Mouse (Mus musculus): ENCODE results near the gene Snrpc. TPM values are rescaled to one million over a fixed set of nuclear protein-coding genes. Genes with fewer than 3 reads are reported as not detected.

Gene Snrpc
- polyA plus RNA-seq, 1 experiment from 2014 or later: 186 TPM

DNA sequence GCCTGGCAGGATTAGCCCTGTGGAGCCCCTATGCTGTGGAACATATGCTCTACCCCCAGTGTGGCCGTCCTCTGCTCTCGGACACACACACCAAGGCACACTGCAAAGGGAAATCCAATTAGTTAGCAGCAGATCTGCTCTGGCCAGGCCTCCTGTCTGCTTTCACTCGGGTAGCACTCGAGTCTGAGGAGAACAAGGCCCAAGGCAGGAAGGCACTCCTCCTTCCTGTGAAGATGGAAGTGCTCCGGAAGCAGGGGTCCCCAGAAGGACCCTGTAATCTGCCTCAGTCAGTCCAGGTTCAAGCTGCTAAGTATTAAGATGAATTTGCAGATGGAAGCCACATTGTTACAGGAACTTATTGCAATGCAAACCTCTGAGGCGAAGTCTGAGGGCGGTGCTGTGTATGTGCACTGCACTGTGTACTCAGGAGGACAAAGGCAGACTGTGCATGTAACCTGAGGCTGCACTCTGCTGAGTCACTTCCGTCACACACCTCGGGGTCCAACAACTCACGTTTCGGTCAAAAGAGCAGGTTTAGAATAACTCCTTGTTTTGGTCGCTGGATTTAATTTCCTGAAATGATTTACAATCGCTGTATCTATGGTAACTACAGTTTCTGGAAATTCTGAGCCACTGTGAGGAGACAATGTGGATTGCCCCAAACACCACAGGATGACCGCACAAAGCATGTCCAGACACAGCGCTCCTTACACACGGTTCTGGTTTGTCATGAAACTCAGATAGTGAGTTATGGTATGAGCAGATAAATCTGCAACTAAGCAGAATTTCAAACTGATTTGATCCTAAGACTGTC lies 38.0 kb upstream of the Snrpc start:
- H3K9me3 ChIP-seq (replicated peaks; ENCODE audit: control insufficient read depth, low read length): no peaks in the 10 kb centered on the region
- 44% methylated on average over 16 of the region's 16 CpGs for WGBS
- ATAC-seq (replicated peaks; ENCODE audit: extremely low read depth, insufficient read depth, low FRiP score): peak; percentile 29; the same call in 1 of the 2 replicates
- H3K9ac ChIP-seq (ENCODE audit: low read length): peak overlapping the region; percentile 42
- no peaks in the 10 kb centered on the region for H3K27me3 ChIP-seq (ENCODE audit: control insufficient read depth, insufficient read depth, low read length)
- peaks cover 38% of the 10 kb centered on the region for H3K4me1 ChIP-seq (ENCODE audit: control insufficient read depth, insufficient read depth, low read length)
- H3K36me3 ChIP-seq (ENCODE audit: control insufficient read depth, insufficient read depth): no peaks in the 10 kb centered on the region
- peak overlapping the region; percentile 83 for H3K27ac ChIP-seq (ENCODE audit: low read length)
- H3K4me3 ChIP-seq (ENCODE audit: low read length): no peak overlapping the region
- peak overlapping the region; percentile 23; the same call in 1 of the 2 replicates for H3K4me2 ChIP-seq (ENCODE audit: low read depth, low read length)

DNA sequence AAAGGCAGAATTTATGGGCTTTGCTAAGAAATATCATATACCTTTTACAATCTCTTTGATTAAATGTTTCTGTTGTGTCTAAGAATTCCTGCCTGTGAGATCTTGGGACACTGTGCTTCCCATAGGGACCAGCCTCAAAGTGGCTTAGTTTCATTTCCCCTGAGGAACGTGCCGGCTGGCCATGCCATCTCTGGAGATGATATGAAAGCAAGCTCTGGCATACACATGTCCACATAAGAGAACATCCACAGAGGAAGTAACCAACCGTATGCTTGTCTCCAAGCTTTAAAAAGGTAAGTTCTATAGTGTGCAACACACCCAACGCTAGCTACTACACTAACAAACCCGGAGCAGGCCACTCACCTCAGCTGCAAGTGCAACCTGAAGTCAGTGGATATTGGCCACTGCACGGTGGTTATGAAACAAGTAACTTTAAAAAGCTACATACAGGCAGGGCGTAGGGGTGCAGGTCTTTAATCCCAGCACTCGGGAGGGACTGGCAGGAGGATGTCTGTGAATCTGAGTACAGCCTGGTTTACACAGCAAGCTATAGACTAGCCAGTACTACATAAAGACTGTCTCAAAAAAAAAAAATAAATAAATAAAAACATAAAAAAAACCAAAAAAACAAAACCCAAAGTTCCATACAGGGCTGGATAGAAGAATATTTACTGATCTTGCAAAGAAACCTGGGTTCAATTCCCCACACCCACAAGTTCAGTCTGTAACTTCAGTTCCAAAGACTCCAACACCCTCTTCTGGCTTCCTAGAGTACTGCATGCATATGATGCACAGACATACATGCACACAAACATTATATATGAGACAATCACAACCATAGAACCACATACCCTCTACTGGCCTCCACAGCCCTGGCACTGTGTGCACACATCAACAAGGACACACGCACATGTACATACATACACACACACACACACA lies 37.0 kb upstream of the Snrpc start:
- H3K36me3 ChIP-seq (ENCODE audit: control insufficient read depth, insufficient read depth): no peaks in the 10 kb centered on the region
- no peak overlapping the region for H3K27ac ChIP-seq (ENCODE audit: low read length)
- no peak overlapping the region for H3K9ac ChIP-seq (ENCODE audit: low read length)
- no peak overlapping the region for H3K4me3 ChIP-seq (ENCODE audit: low read length)
- no peaks in the 10 kb centered on the region for H3K27me3 ChIP-seq (ENCODE audit: control insufficient read depth, insufficient read depth, low read length)
- no peak for ATAC-seq (replicated peaks; ENCODE audit: extremely low read depth, insufficient read depth, low FRiP score)
- WGBS: 76% methylated on average over 9 of the region's 9 CpGs
- H3K4me2 ChIP-seq (ENCODE audit: low read depth, low read length): no peak overlapping the region
- H3K4me1 ChIP-seq (ENCODE audit: control insufficient read depth, insufficient read depth, low read length): peaks cover 46% of the 10 kb centered on the region
- H3K9me3 ChIP-seq (replicated peaks; ENCODE audit: control insufficient read depth, low read length): no peaks in the 10 kb centered on the region

DNA sequence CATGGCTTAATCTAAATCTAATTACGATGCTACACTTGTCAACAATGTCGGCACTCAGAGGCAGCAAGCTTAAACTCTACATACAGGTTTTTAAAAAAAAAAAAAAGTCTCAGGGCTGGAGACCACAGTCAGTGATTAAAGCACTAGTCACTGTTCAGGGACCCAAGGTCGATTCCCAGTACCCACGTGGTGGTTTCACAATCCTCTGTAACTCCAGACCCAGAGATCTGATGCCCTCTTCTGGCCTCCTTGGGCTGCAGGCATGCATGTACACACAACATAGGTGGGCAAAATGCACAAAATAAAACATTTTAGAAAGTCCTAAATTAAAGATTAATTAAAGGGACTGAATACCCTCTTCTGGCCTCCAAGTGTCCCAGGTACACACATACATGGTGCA lies 34.2 kb upstream of the Snrpc start:
- H3K27me3 ChIP-seq (ENCODE audit: control insufficient read depth, insufficient read depth, low read length): no peaks in the 10 kb centered on the region
- 78% methylated on average over 4 of the region's 4 CpGs for WGBS
- H3K9me3 ChIP-seq (replicated peaks; ENCODE audit: control insufficient read depth, low read length): no peaks in the 10 kb centered on the region
- no peak overlapping the region for H3K27ac ChIP-seq (ENCODE audit: low read length)
- no peak overlapping the region for H3K9ac ChIP-seq (ENCODE audit: low read length)
- ATAC-seq (replicated peaks; ENCODE audit: extremely low read depth, insufficient read depth, low FRiP score): no peak
- no peak overlapping the region for H3K4me2 ChIP-seq (ENCODE audit: low read depth, low read length)
- no peaks in the 10 kb centered on the region for H3K36me3 ChIP-seq (ENCODE audit: control insufficient read depth, insufficient read depth)
- peaks cover 34% of the 10 kb centered on the region for H3K4me1 ChIP-seq (ENCODE audit: control insufficient read depth, insufficient read depth, low read length)
- H3K4me3 ChIP-seq (ENCODE audit: low read length): no peak overlapping the region

DNA sequence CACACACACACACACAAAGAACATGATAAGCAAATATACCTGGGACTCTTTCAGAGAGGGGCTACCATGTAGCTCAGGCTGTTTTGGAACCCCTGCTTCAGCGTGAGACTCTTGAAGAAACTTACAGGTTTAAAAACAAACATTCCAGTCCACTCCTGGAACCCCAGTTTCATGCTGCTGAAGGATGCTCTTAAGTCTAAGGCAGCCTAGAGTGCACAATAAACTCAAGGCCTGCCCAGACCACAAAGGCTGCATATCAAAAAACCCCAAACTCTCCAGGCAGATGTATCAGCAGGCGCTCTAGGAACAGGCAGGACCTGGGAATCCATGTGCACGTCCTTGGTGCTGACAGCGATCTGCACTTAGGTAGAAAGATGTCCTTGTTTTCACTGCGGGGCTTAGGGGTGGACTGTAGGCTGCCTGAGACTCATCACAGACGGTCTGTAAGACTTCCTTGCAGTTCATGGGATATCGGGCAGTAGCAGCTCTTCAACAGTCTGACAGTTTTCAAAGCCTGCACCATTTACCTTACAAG lies 33.7 kb upstream of the Snrpc start:
- H3K9ac ChIP-seq (ENCODE audit: low read length): no peak overlapping the region
- no peak for ATAC-seq (replicated peaks; ENCODE audit: extremely low read depth, insufficient read depth, low FRiP score)
- no peak overlapping the region for H3K27ac ChIP-seq (ENCODE audit: low read length)
- no peaks in the 10 kb centered on the region for H3K27me3 ChIP-seq (ENCODE audit: control insufficient read depth, insufficient read depth, low read length)
- peaks cover 34% of the 10 kb centered on the region for H3K4me1 ChIP-seq (ENCODE audit: control insufficient read depth, insufficient read depth, low read length)
- H3K36me3 ChIP-seq (ENCODE audit: control insufficient read depth, insufficient read depth): no peaks in the 10 kb centered on the region
- WGBS: 67% methylated on average over 7 of the region's 7 CpGs
- no peaks in the 10 kb centered on the region for H3K9me3 ChIP-seq (replicated peaks; ENCODE audit: control insufficient read depth, low read length)
- H3K4me2 ChIP-seq (ENCODE audit: low read depth, low read length): no peak overlapping the region
- H3K4me3 ChIP-seq (ENCODE audit: low read length): no peak overlapping the region

DNA sequence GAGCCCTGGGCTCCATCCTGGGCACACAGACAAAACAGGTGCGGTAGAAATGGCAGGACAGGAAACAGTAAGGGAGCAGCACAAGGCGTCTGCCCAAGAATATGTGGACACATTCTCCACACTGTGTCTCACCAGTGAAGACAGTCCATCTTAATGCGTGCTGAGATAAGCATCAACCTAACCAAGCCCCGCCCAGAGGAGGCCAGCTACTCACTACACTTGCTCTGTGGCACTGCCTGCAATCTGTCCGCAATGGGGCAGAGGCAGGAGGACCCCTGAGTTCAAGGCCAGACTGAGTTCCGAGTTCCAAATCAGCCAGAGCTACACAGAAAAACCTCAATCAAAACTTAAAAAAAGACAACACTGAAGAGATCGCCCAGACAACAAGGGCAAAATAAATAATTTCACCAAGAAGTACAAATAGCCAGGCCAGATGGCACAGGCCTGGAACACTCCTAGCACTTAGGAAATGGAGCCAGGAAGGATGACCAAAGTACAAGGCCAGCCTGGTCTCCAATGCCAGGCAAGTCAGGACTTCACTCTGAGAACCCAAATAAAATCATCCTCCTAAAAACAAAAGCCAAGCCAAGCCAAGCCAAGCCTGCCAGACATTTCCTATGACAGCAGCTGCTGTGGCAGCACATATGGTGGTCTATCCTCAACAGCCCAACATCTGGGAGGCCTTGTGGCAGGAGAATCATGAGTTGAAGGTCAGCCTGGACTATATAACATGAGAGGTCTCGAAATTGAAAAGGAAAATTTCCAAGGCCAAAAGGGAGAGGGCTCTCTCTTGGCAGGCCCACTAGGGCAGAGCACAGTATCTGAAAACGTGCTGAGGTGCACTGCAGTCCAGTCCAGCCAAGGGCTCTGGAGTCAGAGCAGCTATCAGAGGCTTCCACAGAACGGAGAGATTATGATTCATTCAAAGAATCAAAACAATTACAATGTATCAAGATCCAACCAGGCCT lies 32.9 kb upstream of the Snrpc start:
- Histone ChIP-seq H3K4me2 (ENCODE audit: low read depth, low read length) (no peak overlapping the region), H3K9me3 (replicated peaks; ENCODE audit: control insufficient read depth, low read length) (no peaks in the 10 kb centered on the region), H3K4me1 (ENCODE audit: control insufficient read depth, insufficient read depth, low read length) (peaks cover 33% of the 10 kb centered on the region), H3K4me3 (ENCODE audit: low read length) (no peak overlapping the region), H3K27me3 (ENCODE audit: control insufficient read depth, insufficient read depth, low read length) (no peaks in the 10 kb centered on the region), H3K9ac (ENCODE audit: low read length) (no peak overlapping the region), H3K36me3 (ENCODE audit: control insufficient read depth, insufficient read depth) (no peaks in the 10 kb centered on the region), H3K27ac (ENCODE audit: low read length) (peak overlapping the region; percentile 37)
- ATAC-seq (replicated peaks; ENCODE audit: extremely low read depth, insufficient read depth, low FRiP score): peak; percentile 55
- WGBS: 63% methylated on average over 10 of the region's 10 CpGs

DNA sequence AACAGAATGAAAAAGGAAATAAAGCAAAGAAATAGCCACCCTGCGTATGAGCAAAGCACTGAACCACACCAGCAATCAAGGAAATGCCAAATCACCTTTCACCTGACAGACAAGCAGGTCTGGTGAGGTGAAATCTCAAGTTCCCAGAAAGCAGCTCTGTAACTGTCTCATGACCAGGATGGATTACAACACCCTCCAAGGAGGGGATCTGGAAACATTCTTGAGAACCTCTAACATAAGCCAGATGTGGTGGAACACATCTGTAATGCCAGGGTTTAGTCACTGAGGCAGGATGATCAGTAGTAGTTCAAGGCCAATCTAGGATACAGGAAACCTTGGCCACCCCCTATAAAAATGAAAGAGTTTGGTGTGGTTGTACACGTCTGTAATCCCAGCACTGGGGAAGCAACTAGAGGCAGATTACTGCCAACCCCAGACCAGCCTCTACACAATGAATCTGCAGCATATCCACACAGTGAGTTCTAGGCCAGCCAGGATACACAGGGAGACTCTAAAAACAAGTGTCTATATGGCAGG lies 30.3 kb upstream of the Snrpc start:
- Histone ChIP-seq H3K36me3 (ENCODE audit: control insufficient read depth, insufficient read depth) (no peaks in the 10 kb centered on the region), H3K9me3 (replicated peaks; ENCODE audit: control insufficient read depth, low read length) (no peaks in the 10 kb centered on the region), H3K4me1 (ENCODE audit: control insufficient read depth, insufficient read depth, low read length) (peaks cover 43% of the 10 kb centered on the region), H3K4me2 (ENCODE audit: low read depth, low read length) (no peak overlapping the region), H3K27me3 (ENCODE audit: control insufficient read depth, insufficient read depth, low read length) (no peaks in the 10 kb centered on the region), H3K9ac (ENCODE audit: low read length) (no peak overlapping the region), H3K27ac (ENCODE audit: low read length) (no peak overlapping the region), H3K4me3 (ENCODE audit: low read length) (no peak overlapping the region)
- 72% methylated on average over 2 of the region's 2 CpGs for WGBS
- no peak for ATAC-seq (replicated peaks; ENCODE audit: extremely low read depth, insufficient read depth, low FRiP score)

DNA sequence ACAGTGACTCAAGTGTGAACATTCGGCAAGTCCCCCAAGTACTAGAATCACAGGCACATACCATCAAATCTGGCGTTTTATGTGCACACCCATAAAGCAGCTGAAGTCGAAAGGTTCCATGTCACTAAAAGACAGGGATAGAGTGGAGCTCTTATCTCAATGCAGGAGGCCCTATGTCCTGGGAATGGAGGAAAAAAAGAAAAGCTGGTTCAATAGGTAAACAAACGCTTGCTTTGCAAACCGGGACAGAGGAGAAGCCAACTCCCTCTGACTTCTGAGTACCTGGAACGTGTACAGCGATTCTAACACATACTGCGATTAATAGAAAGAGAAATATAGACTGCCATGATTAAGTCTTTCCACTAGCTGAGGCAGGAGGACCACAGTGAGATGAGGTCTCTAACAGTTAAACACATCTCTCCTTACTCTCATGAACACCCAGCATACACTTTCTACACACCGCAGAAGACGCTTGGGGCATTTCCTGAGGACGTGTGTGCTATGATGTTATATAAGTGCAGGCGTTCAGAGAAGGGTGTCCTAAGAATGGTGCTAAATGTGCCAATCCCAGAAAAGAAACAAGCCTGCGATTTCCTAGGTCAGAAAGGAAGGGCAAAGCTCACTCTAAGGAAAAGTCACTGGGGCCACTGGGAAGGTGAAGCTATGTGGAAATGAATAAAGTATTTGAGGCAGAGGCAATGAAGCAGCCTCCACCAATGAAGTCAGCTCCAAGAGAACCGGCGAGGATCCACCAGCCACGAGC lies 27.2 kb upstream of the Snrpc start:
- Histone ChIP-seq H3K27ac (ENCODE audit: low read length) (no peak overlapping the region), H3K27me3 (ENCODE audit: control insufficient read depth, insufficient read depth, low read length) (no peaks in the 10 kb centered on the region), H3K4me1 (ENCODE audit: control insufficient read depth, insufficient read depth, low read length) (peaks cover 24% of the 10 kb centered on the region), H3K36me3 (ENCODE audit: control insufficient read depth, insufficient read depth) (no peaks in the 10 kb centered on the region), H3K4me2 (ENCODE audit: low read depth, low read length) (no peak overlapping the region), H3K9ac (ENCODE audit: low read length) (no peak overlapping the region), H3K9me3 (replicated peaks; ENCODE audit: control insufficient read depth, low read length) (no peaks in the 10 kb centered on the region), H3K4me3 (ENCODE audit: low read length) (no peak overlapping the region)
- WGBS: 76% methylated on average over 16 of the region's 16 CpGs
- ATAC-seq (replicated peaks; ENCODE audit: extremely low read depth, insufficient read depth, low FRiP score): no peak

DNA sequence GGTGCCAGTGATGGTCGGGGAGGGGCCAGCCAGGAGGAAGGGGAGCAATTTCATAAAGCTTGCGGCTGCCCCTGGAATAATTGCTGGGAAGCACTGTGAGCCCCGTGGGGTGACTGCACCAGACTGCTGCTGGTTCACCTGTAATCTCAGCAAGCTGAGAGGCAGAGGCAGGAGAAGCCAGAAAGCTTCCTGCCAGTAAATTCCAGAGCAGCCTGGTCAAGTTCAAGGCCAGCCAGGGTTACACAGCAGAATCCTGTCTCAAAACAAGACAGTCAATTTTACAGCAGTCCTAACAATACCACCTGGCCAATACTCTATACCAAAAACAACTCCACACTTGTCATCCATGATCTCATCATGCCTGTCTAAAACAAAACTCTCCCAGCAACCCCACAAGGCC lies 26.0 kb upstream of the Snrpc start:
- no peaks in the 10 kb centered on the region for H3K36me3 ChIP-seq (ENCODE audit: control insufficient read depth, insufficient read depth)
- H3K4me2 ChIP-seq (ENCODE audit: low read depth, low read length): no peak overlapping the region
- WGBS: 54% methylated on average over 3 of the region's 3 CpGs
- ATAC-seq (replicated peaks; ENCODE audit: extremely low read depth, insufficient read depth, low FRiP score): no peak
- no peak overlapping the region for H3K9ac ChIP-seq (ENCODE audit: low read length)
- H3K4me1 ChIP-seq (ENCODE audit: control insufficient read depth, insufficient read depth, low read length): peaks cover 13% of the 10 kb centered on the region
- no peaks in the 10 kb centered on the region for H3K27me3 ChIP-seq (ENCODE audit: control insufficient read depth, insufficient read depth, low read length)
- H3K4me3 ChIP-seq (ENCODE audit: low read length): no peak overlapping the region
- H3K9me3 ChIP-seq (replicated peaks; ENCODE audit: control insufficient read depth, low read length): no peaks in the 10 kb centered on the region
- peak overlapping the region; percentile 34 for H3K27ac ChIP-seq (ENCODE audit: low read length)
